Mouse (Mus musculus) intestine, embryonic 14.5 days (tissue): ENCODE data around the gene Tdrd1. TPM values are rescaled to one million over a fixed set of nuclear protein-coding genes. Genes with fewer than 3 reads are reported as not detected.
"Not testable (repeated sequence)": the region's sequence is repeated elsewhere in the genome, so short reads cannot be mapped to it uniquely, and the experiment has no call there.

Experiments
- ATAC-seq: fragments of 200-750 bp; cut with Nextera tagmentation; replicated peaks from 2 replicates; pipeline ENCODE4 v1.8.0; 2017; ENCODE audit warnings: low read depth, moderate number of reproducible peaks, moderate TSS enrichment, moderate library complexity; ENCODE audit not compliant: low FRiP score, low TSS enrichment
- DNase-seq: peaks from one replicate; pipeline ENCODE4 v3.0.0-alpha.2; 2018; ENCODE audit warnings: low spot score
- H3K27ac ChIP-seq: fragments of 300-500 bp; sonication (generic); 2 replicates; pipeline ENCODE4 v1.5.1; 2014; ENCODE audit warnings: low read depth, mild to moderate bottlenecking, control low read depth
- H3K27me3 ChIP-seq: fragments of 300-500 bp; sonication (generic); replicated peaks from 2 replicates; pipeline ENCODE4 v1.6.1; 2014; ENCODE audit warnings: low read length, control low read depth; ENCODE audit not compliant: control insufficient read depth, insufficient read depth
- H3K36me3 ChIP-seq: fragments of 300-500 bp; sonication (generic); 2 replicates; pipeline ENCODE4 v1.6.1; 2014; ENCODE audit warnings: low read length, control low read depth; ENCODE audit not compliant: control insufficient read depth, insufficient read depth
- H3K4me1 ChIP-seq: fragments of 300-500 bp; sonication (generic); replicated peaks from 2 replicates; pipeline ENCODE4 v1.6.1; 2014; ENCODE audit warnings: low read length, control low read depth, mixed read lengths; ENCODE audit not compliant: control insufficient read depth, insufficient read depth
- H3K4me2 ChIP-seq: fragments of 300-500 bp; sonication (generic); 2 replicates; pipeline ENCODE4 v1.6.1; 2014; ENCODE audit warnings: low read length
- H3K4me3 ChIP-seq: fragments of 300-500 bp; sonication (generic); 2 replicates; pipeline ENCODE4 v1.5.1; 2014; ENCODE audit warnings: low read depth, low read length, control low read depth, mixed read lengths
- H3K9ac ChIP-seq: fragments of 300-500 bp; sonication (generic); 2 replicates; pipeline ENCODE4 v1.6.1; 2014; ENCODE audit warnings: mild to moderate bottlenecking, low read length
- H3K9me3 ChIP-seq: fragments of 300-500 bp; sonication (generic); 2 replicates; pipeline ENCODE4 v1.6.1; 2016; ENCODE audit warnings: low read length, control low read depth; ENCODE audit not compliant: control insufficient read depth
- WGBS: fragments of 180-500 bp; shearing (Covaris S2); extraction: QIAGEN DNeasy Blood & Tissue Kit; methylation state at CpG from one replicate; pipeline ENCODE4 v1.1.7; 2014; 5-methylcytosine and 5-hydroxymethylcytosine counted together
- polyA plus RNA-seq: library from polyadenylated mRNA; unstranded; fragments of >200 nt; fragmentation: Nextera tagmentation; extraction: Ambion mirVana; gene quantifications from 2 replicates; pipeline ENCODE4 v1.2.1, GENCODE M21; 2014

The Tdrd1 gene
- 1.8 and 2.5 TPM in 2 replicates for polyA plus RNA-seq

GRCm38 (mm10) chr19:56826047-56826631 lies at the start of gene Tdrd1:
Tdrd1 (plus strand) TSS chr19:56826209.
- H3K27ac ChIP-seq, result no peak within 1 kb of the TSS
- H3K4me1 ChIP-seq, result peaks cover 3% of the 10 kb centered on the region; the same call in 1 of the 2 replicates
- no peaks in the 10 kb centered on the region for H3K36me3 ChIP-seq
- ATAC-seq, result no peak
- no peaks in the 10 kb centered on the region for H3K27me3 ChIP-seq
- 0 out of 2 replicates have a peak within 1 kb of the TSS, but pooled peaks have one; percentile 10 for H3K9ac ChIP-seq
- no peak within 1 kb of the TSS; the same call in 1 of the 2 replicates for H3K4me3 ChIP-seq
- no peaks in the 10 kb centered on the region for H3K9me3 ChIP-seq
- 58% methylated on average over 44 of the region's 44 CpGs for WGBS
- peak within 1 kb of the TSS; percentile 42 for H3K4me2 ChIP-seq
- peak; percentile 67 for DNase-seq

- no peak overlapping the region for H3K27ac ChIP-seq
- 18% methylated on average over 16 of the region's 16 CpGs for WGBS
- H3K36me3 ChIP-seq, result no peaks in the 10 kb centered on the region
- H3K4me1 ChIP-seq, result peaks cover 16% of the 10 kb centered on the region
- no peak overlapping the region for H3K9ac ChIP-seq
- peak; percentile 64; the same call in 1 of the 2 replicates for ATAC-seq
- peak overlapping the region; percentile 60 for H3K4me2 ChIP-seq
- H3K4me3 ChIP-seq, result no peak overlapping the region
- H3K27me3 ChIP-seq, result 0 out of 2 replicates have a peak, but pooled peaks cover 5% of the 10 kb centered on the region
- peak; percentile 76 for DNase-seq
- H3K9me3 ChIP-seq, result no peaks in the 10 kb centered on the region
Measured at GRCm38 (mm10) chr19:56776719-56777382, 49.2 kb upstream of the Tdrd1 start.

- H3K36me3 ChIP-seq, H3K9me3 ChIP-seq, DNase-seq, H3K27me3 ChIP-seq, H3K27ac ChIP-seq, H3K4me2 ChIP-seq, ATAC-seq, H3K9ac ChIP-seq, H3K4me3 ChIP-seq: not testable (repeated sequence)
- WGBS, result 93% methylated on average over 7 of the region's 7 CpGs
- H3K4me1 ChIP-seq, result peaks cover 16% of the 10 kb centered on the region
Measured at GRCm38 (mm10) chr19:56778532-56778931, 47.5 kb upstream of the Tdrd1 start.

- ATAC-seq, result no peak
- Histone ChIP-seq H3K4me3 (no peak overlapping the region), H3K4me1 (no peaks in the 10 kb centered on the region), H3K9ac (no peak overlapping the region), H3K9me3 (no peaks in the 10 kb centered on the region), H3K27me3 (no peaks in the 10 kb centered on the region), H3K27ac (no peak overlapping the region), H3K4me2 (no peak overlapping the region), H3K36me3 (peaks cover 43% of the 10 kb centered on the region)
- no peak for DNase-seq
- 89% methylated on average over 7 of the region's 7 CpGs for WGBS
Measured at GRCm38 (mm10) chr19:56787911-56788310, 38.1 kb upstream of the Tdrd1 start.

GRCm38 (mm10) chr19:56788952-56789351 lies 37.1 kb upstream of the Tdrd1 start:
- no peaks in the 10 kb centered on the region for H3K4me1 ChIP-seq
- 88% methylated on average over 5 of the region's 5 CpGs for WGBS
- ATAC-seq, result no peak
- H3K9ac ChIP-seq, result no peak overlapping the region
- peaks cover 51% of the 10 kb centered on the region for H3K36me3 ChIP-seq
- H3K4me2 ChIP-seq, result no peak overlapping the region
- H3K27ac ChIP-seq, result no peak overlapping the region
- H3K9me3 ChIP-seq, result no peaks in the 10 kb centered on the region
- no peak overlapping the region for H3K4me3 ChIP-seq
- no peak for DNase-seq
- no peaks in the 10 kb centered on the region for H3K27me3 ChIP-seq

GRCm38 (mm10) chr19:56797376-56797775 lies 28.6 kb upstream of the Tdrd1 start:
- DNase-seq (no peak), ATAC-seq (no peak)
- 92% methylated on average over 11 of the region's 11 CpGs for WGBS
- H3K27me3 ChIP-seq, result no peaks in the 10 kb centered on the region
- no peaks in the 10 kb centered on the region for H3K9me3 ChIP-seq
- H3K4me3 ChIP-seq, result no peak overlapping the region
- peaks cover 89% of the 10 kb centered on the region for H3K36me3 ChIP-seq
- no peak overlapping the region for H3K9ac ChIP-seq
- no peaks in the 10 kb centered on the region for H3K4me1 ChIP-seq
- H3K4me2 ChIP-seq, result no peak overlapping the region
- H3K27ac ChIP-seq, result no peak overlapping the region

- Histone ChIP-seq H3K36me3 (peaks cover 79% of the 10 kb centered on the region), H3K9ac (no peak overlapping the region), H3K27ac (no peak overlapping the region), H3K27me3 (no peaks in the 10 kb centered on the region), H3K4me3 (no peak overlapping the region), H3K4me2 (no peak overlapping the region), H3K9me3 (no peaks in the 10 kb centered on the region), H3K4me1 (no peaks in the 10 kb centered on the region)
- DNase-seq (no peak), ATAC-seq (no peak)
- 79% methylated on average over 8 of the region's 8 CpGs for WGBS
Measured at GRCm38 (mm10) chr19:56800226-56800625, 25.8 kb upstream of the Tdrd1 start.

GRCm38 (mm10) chr19:56800930-56801655 lies 24.9 kb upstream of the Tdrd1 start:
- H3K4me2 ChIP-seq, result no peak overlapping the region
- peaks cover 79% of the 10 kb centered on the region for H3K36me3 ChIP-seq
- no peaks in the 10 kb centered on the region for H3K4me1 ChIP-seq
- no peaks in the 10 kb centered on the region for H3K9me3 ChIP-seq
- DNase-seq (no peak), ATAC-seq (no peak)
- 70% methylated on average over 7 of the region's 7 CpGs for WGBS
- H3K27me3 ChIP-seq, result no peaks in the 10 kb centered on the region
- H3K9ac ChIP-seq, result no peak overlapping the region
- H3K27ac ChIP-seq, result no peak overlapping the region
- no peak overlapping the region for H3K4me3 ChIP-seq
